In genomic region chr5:74769023-74769422, GRCm38 (mm10) we compare ENCODE assay signal across 27 mouse cellular contexts.
A peak's percentile ranks its signal among the peaks of the same experiment; 100 is the strongest.
DNase-seq lines count a peak whose midpoint lies in the region; ATAC-seq and TF ChIP-seq lines count a peak whose summit lies in the region.
"Had no signal": no experiment of that assay in that cellular context is flagged by ENCODE, and none has a peak within 500 bp of the region (broad histone marks: within the 10 kb centered on the region; RNA-seq: fewer than 3 reads in every experiment).

No protein-coding gene starts in this region.

- H3K9me3 ChIP-seq in intestine, embryonic 14.5 days (ENCODE audit: control insufficient read depth, low read length) = no peaks in the 10 kb centered on the region
- no peaks in the 10 kb centered on the region for H3K9me3 ChIP-seq in intestine, postnatal 0 days (ENCODE audit: control insufficient read depth)
- no peaks in the 10 kb centered on the region for H3K9me3 ChIP-seq in stomach, embryonic 14.5 days (ENCODE audit: control insufficient read depth, low read depth, low read length)
- H3K9me3 ChIP-seq in stomach, postnatal 0 days (ENCODE audit: control insufficient read depth, low read length) = no peaks in the 10 kb centered on the region
- no peaks in the 10 kb centered on the region for H3K9me3 ChIP-seq in stomach, embryonic 15.5 days
- H3K9me3 ChIP-seq in kidney, embryonic 14.5 days (ENCODE audit: control insufficient read depth, low read length) = no peaks in the 10 kb centered on the region
- H3K9me3 ChIP-seq: embryonic facial prominence, embryonic 10.5 days; embryonic facial prominence, embryonic 12.5 days; forebrain, embryonic 13.5 days; forebrain, embryonic 15.5 days; G1E had no signal

- no peak for DNase-seq in intestine, embryonic 14.5 days (ENCODE audit: low spot score)
- no peak for DNase-seq in stomach, postnatal 0 days (ENCODE audit: low spot score)
- DNase-seq in yolk sac, embryonic 10.5 days (ENCODE audit: low spot score) = peak; percentile 27
- no peak for DNase-seq in right cerebral cortex, postnatal 14 days
- DNase-seq: adrenal gland, adult 8-10 months; adrenal gland, postnatal 14 days; adrenal gland, postnatal 36 days; B cell, adult 2 months; cerebellum, adult 11-12 months; cerebellum, adult 2 months; cerebellum, adult 9-10 months; cerebellum, postnatal 14 days; cerebellum, postnatal 36 days; embryo, embryonic 11 days had no signal

- no peak overlapping the region for H3K4me3 ChIP-seq in intestine, embryonic 14.5 days (ENCODE audit: low read depth, low read length)
- H3K4me3 ChIP-seq in intestine, postnatal 0 days (ENCODE audit: low read depth, low read length) = no peak overlapping the region
- no peak overlapping the region for H3K4me3 ChIP-seq in stomach, embryonic 14.5 days (ENCODE audit: low read depth, low read length)
- H3K4me3 ChIP-seq in stomach, postnatal 0 days (ENCODE audit: low read depth, low read length) = no peak overlapping the region
- H3K4me3 ChIP-seq in stomach, embryonic 15.5 days (replicated peaks) = no peak overlapping the region
- H3K4me3 ChIP-seq in kidney, embryonic 14.5 days (ENCODE audit: low read length) = no peak overlapping the region
- H3K4me3 ChIP-seq: embryonic facial prominence, embryonic 10.5 days; embryonic facial prominence, embryonic 12.5 days; forebrain, embryonic 13.5 days; forebrain, embryonic 15.5 days had no signal

- no peak for TF ChIP-seq EP300 in stomach, postnatal 0 days (optimal IDR thresholded peaks at IDR 0.05)

- 18% methylated on average over 5 of the region's 5 CpGs for WGBS in intestine, embryonic 14.5 days
- WGBS in intestine, postnatal 0 days = 38% methylated on average over 5 of the region's 5 CpGs
- WGBS in stomach, embryonic 14.5 days = 16% methylated on average over 5 of the region's 5 CpGs
- 28% methylated on average over 5 of the region's 5 CpGs for WGBS in stomach, postnatal 0 days
- 17% methylated on average over 5 of the region's 5 CpGs for WGBS in stomach, embryonic 15.5 days
- WGBS in kidney, embryonic 14.5 days = 52% methylated on average over 5 of the region's 5 CpGs

- no peak overlapping the region for H3K4me2 ChIP-seq in intestine, embryonic 14.5 days (ENCODE audit: low read length)
- no peak overlapping the region for H3K4me2 ChIP-seq in intestine, postnatal 0 days (replicated peaks; ENCODE audit: low read depth)
- no peak overlapping the region for H3K4me2 ChIP-seq in stomach, embryonic 14.5 days (replicated peaks; ENCODE audit: low read depth, low read length)
- no peak overlapping the region for H3K4me2 ChIP-seq in stomach, postnatal 0 days (replicated peaks; ENCODE audit: low read depth)
- no peak overlapping the region for H3K4me2 ChIP-seq in stomach, embryonic 15.5 days
- no peak overlapping the region for H3K4me2 ChIP-seq in kidney, embryonic 14.5 days (replicated peaks; ENCODE audit: low read depth, low read length)
- H3K4me2 ChIP-seq: embryonic facial prominence, embryonic 12.5 days; forebrain, embryonic 13.5 days; forebrain, embryonic 15.5 days had no signal

- TF ChIP-seq CTCF in intestine, postnatal 0 days (IDR thresholded peaks at IDR 0.05; ENCODE audit: low read depth) = no peak
- TF ChIP-seq CTCF in stomach, postnatal 0 days (IDR thresholded peaks at IDR 0.05; ENCODE audit: low read depth) = no peak

- peak overlapping the region; percentile 82 for H3K27ac ChIP-seq in intestine, embryonic 14.5 days (ENCODE audit: low read depth)
- H3K27ac ChIP-seq in intestine, postnatal 0 days (ENCODE audit: low read depth, low read length) = no peak overlapping the region
- H3K27ac ChIP-seq in stomach, embryonic 14.5 days (ENCODE audit: low read length) = peak overlapping the region; percentile 66; the same call in 1 of the 2 replicates
- no peak overlapping the region for H3K27ac ChIP-seq in stomach, postnatal 0 days (replicated peaks)
- no peak overlapping the region for H3K27ac ChIP-seq in stomach, embryonic 15.5 days
- no peak overlapping the region for H3K27ac ChIP-seq in kidney, embryonic 14.5 days (ENCODE audit: low read depth, low read length)
- H3K27ac ChIP-seq: embryonic facial prominence, embryonic 10.5 days; embryonic facial prominence, embryonic 12.5 days; forebrain, embryonic 13.5 days; forebrain, embryonic 15.5 days had no signal

- H3K36me3 ChIP-seq in intestine, embryonic 14.5 days (ENCODE audit: control insufficient read depth, insufficient read depth, low read length) = no peaks in the 10 kb centered on the region
- H3K36me3 ChIP-seq in intestine, postnatal 0 days (ENCODE audit: control insufficient read depth, insufficient read depth) = no peaks in the 10 kb centered on the region
- no peaks in the 10 kb centered on the region for H3K36me3 ChIP-seq in stomach, embryonic 14.5 days (ENCODE audit: control insufficient read depth, insufficient read depth, low read length)
- no peaks in the 10 kb centered on the region for H3K36me3 ChIP-seq in stomach, postnatal 0 days (ENCODE audit: control insufficient read depth, insufficient read depth, low read length)
- no peaks in the 10 kb centered on the region for H3K36me3 ChIP-seq in stomach, embryonic 15.5 days
- H3K36me3 ChIP-seq in kidney, embryonic 14.5 days (ENCODE audit: control insufficient read depth, insufficient read depth, low read length) = no peaks in the 10 kb centered on the region
- H3K36me3 ChIP-seq: embryonic facial prominence, embryonic 10.5 days; embryonic facial prominence, embryonic 12.5 days; forebrain, embryonic 15.5 days; G1E had no signal

- H3K4me1 ChIP-seq in intestine, embryonic 14.5 days (replicated peaks; ENCODE audit: control insufficient read depth, insufficient read depth, low read length) = peaks cover 38% of the 10 kb centered on the region
- H3K4me1 ChIP-seq in intestine, postnatal 0 days (replicated peaks; ENCODE audit: control insufficient read depth, insufficient read depth, low read length) = no peaks in the 10 kb centered on the region
- H3K4me1 ChIP-seq in stomach, embryonic 14.5 days (ENCODE audit: control insufficient read depth, insufficient read depth, low read length) = peaks cover 27% of the 10 kb centered on the region
- H3K4me1 ChIP-seq in stomach, postnatal 0 days (replicated peaks; ENCODE audit: control insufficient read depth, insufficient read depth) = no peaks in the 10 kb centered on the region
- H3K4me1 ChIP-seq in stomach, embryonic 15.5 days = no peaks in the 10 kb centered on the region
- peaks cover 3% of the 10 kb centered on the region; the same call in 1 of the 2 replicates for H3K4me1 ChIP-seq in kidney, embryonic 14.5 days (ENCODE audit: control insufficient read depth, insufficient read depth, low read length)

- H3K9ac ChIP-seq in intestine, embryonic 14.5 days (ENCODE audit: low read length) = no peak overlapping the region
- H3K9ac ChIP-seq in intestine, postnatal 0 days (ENCODE audit: low read depth, low read length) = no peak overlapping the region
- H3K9ac ChIP-seq in stomach, embryonic 14.5 days (replicated peaks; ENCODE audit: low read depth, low read length) = no peak overlapping the region
- H3K9ac ChIP-seq in stomach, postnatal 0 days (ENCODE audit: low read length) = no peak overlapping the region
- H3K9ac ChIP-seq in stomach, embryonic 15.5 days = no peak overlapping the region
- H3K9ac ChIP-seq in kidney, embryonic 14.5 days (ENCODE audit: low read depth, low read length) = no peak overlapping the region
- H3K9ac ChIP-seq: embryonic facial prominence, embryonic 12.5 days; forebrain, embryonic 13.5 days; forebrain, embryonic 15.5 days had no signal

- H3K27me3 ChIP-seq in intestine, embryonic 14.5 days (replicated peaks; ENCODE audit: control insufficient read depth, insufficient read depth, low read length) = no peaks in the 10 kb centered on the region
- no peaks in the 10 kb centered on the region for H3K27me3 ChIP-seq in intestine, postnatal 0 days (replicated peaks; ENCODE audit: control insufficient read depth, insufficient read depth, low read length)
- 0 out of 2 replicates have a peak, but pooled peaks cover 3% of the 10 kb centered on the region for H3K27me3 ChIP-seq in stomach, embryonic 14.5 days (ENCODE audit: control insufficient read depth, insufficient read depth, low read length)
- no peaks in the 10 kb centered on the region for H3K27me3 ChIP-seq in stomach, postnatal 0 days (ENCODE audit: control insufficient read depth, insufficient read depth, low read length)
- H3K27me3 ChIP-seq in stomach, embryonic 15.5 days (replicated peaks) = no peaks in the 10 kb centered on the region
- H3K27me3 ChIP-seq in kidney, embryonic 14.5 days (ENCODE audit: control insufficient read depth, insufficient read depth, low read length) = no peaks in the 10 kb centered on the region
- H3K27me3 ChIP-seq: CH12.LX; embryonic facial prominence, embryonic 12.5 days; forebrain, embryonic 13.5 days; forebrain, embryonic 15.5 days; Patski had no signal

- peak; percentile 90 for ATAC-seq in intestine, embryonic 14.5 days (replicated peaks; ENCODE audit: low FRiP score, low TSS enrichment, low read depth)
- ATAC-seq in intestine, postnatal 0 days = no peak
- peak; percentile 86 for ATAC-seq in stomach, embryonic 14.5 days (ENCODE audit: insufficient number of reproducible peaks, insufficient read depth, low FRiP score, low read depth)
- ATAC-seq in stomach, postnatal 0 days (ENCODE audit: low FRiP score, low TSS enrichment) = no peak
- peak; percentile 74 for ATAC-seq in stomach, embryonic 15.5 days (ENCODE audit: insufficient read depth, low FRiP score, low read depth)
- ATAC-seq in kidney, embryonic 14.5 days (ENCODE audit: low FRiP score, low TSS enrichment) = no peak
- ATAC-seq: activated CD4-positive, CD25-positive, alpha-beta regulatory T cell, adult 4 months; CD4-positive, CD25-positive, alpha-beta regulatory T cell, adult 4 months; forebrain, embryonic 13.5 days; forebrain, embryonic 15.5 days; Patski had no signal

Comparison
In these comparisons a context has a peak if more than half of its experiments do, and no peak if none do; other contexts are left out.
1. ATAC-seq: peak in intestine, embryonic 14.5 days (single experiment), stomach, embryonic 14.5 days (single experiment) and stomach, embryonic 15.5 days (single experiment); none in intestine, postnatal 0 days (single experiment), stomach, postnatal 0 days (single experiment) and kidney, embryonic 14.5 days (single experiment).
2. H3K27ac ChIP-seq: peak in intestine, embryonic 14.5 days (single experiment) and stomach, embryonic 14.5 days (single experiment); none in intestine, postnatal 0 days (single experiment), stomach, postnatal 0 days (single experiment), stomach, embryonic 15.5 days (single experiment) and kidney, embryonic 14.5 days (single experiment).